Mouse (Mus musculus) neural tube, embryonic 12.5 days (tissue): Measurements from ENCODE around the gene Tubb2b. TPM values are rescaled to one million over a fixed set of nuclear protein-coding genes. Genes with fewer than 3 reads are reported as not detected.
A peak's percentile ranks its signal among the peaks of the same experiment; 100 is the strongest.
"Not testable (repeated sequence)": the region's sequence is repeated elsewhere in the genome, so short reads cannot be mapped to it uniquely, and the experiment has no call there.

Experiments used
- ATAC-seq: fragments of 200-750 bp; cut with Nextera tagmentation; 2 replicates; pipeline ENCODE4 v1.8.0; 2017; ENCODE audit warnings: low read depth, mild to moderate bottlenecking, moderate TSS enrichment, moderate library complexity; ENCODE audit not compliant: low FRiP score
- H3K27ac ChIP-seq: fragments of 300-500 bp; sonication (generic); 2 replicates; pipeline ENCODE4 v1.5.1; 2016
- H3K27me3 ChIP-seq: fragments of 300-500 bp; sonication (generic); replicated peaks from 2 replicates; pipeline ENCODE4 v1.6.1; 2016; ENCODE audit warnings: mild to moderate bottlenecking
- H3K36me3 ChIP-seq: fragments of 300-500 bp; sonication (generic); 2 replicates; pipeline ENCODE4 v1.6.1; 2016; ENCODE audit warnings: mild to moderate bottlenecking
- H3K4me1 ChIP-seq: fragments of 300-500 bp; sonication (generic); 2 replicates; pipeline ENCODE4 v1.6.1; 2016
- H3K4me2 ChIP-seq: fragments of 300-500 bp; sonication (generic); replicated peaks from 2 replicates; pipeline ENCODE4 v1.6.1; 2016; ENCODE audit warnings: mild to moderate bottlenecking
- H3K4me3 ChIP-seq: fragments of 300-500 bp; sonication (generic); 2 replicates; pipeline ENCODE4 v1.5.1; 2016
- H3K9ac ChIP-seq: fragments of 300-500 bp; sonication (generic); 2 replicates; pipeline ENCODE4 v1.6.1; 2016; ENCODE audit warnings: mild to moderate bottlenecking
- H3K9me3 ChIP-seq: fragments of 300-500 bp; sonication (generic); 2 replicates; pipeline ENCODE4 v1.6.1; 2016; ENCODE audit warnings: mild to moderate bottlenecking
- WGBS: fragments of 180-500 bp; shearing (Covaris S2); methylation state at CpG from one replicate; pipeline ENCODE4 v1.1.7; 2016; 5-methylcytosine and 5-hydroxymethylcytosine counted together
- polyA plus RNA-seq: library from polyadenylated mRNA; unstranded; fragments of >200 nt; fragmentation: Nextera tagmentation; extraction: Ambion mirVana; gene quantifications from 2 replicates; pipeline ENCODE4 v1.2.1, GENCODE M21; 2016

The Tubb2b gene
- polyA plus RNA-seq, 1 experiment from 2014 or later, result 425 TPM

GRCm38 (mm10) chr13:34100733-34101132, 29.5 kb downstream of the Tubb2b start:
- Histone ChIP-seq H3K9ac (no peak overlapping the region), H3K27me3 (no peaks in the 10 kb centered on the region), H3K9me3 (no peaks in the 10 kb centered on the region), H3K4me2 (no peak overlapping the region), H3K27ac (no peak overlapping the region), H3K36me3 (no peaks in the 10 kb centered on the region), H3K4me3 (no peak overlapping the region), H3K4me1 (peaks cover 11% of the 10 kb centered on the region)
- WGBS, result 88% methylated on average over 3 of the region's 3 CpGs
- no peak for ATAC-seq

- H3K4me2 ChIP-seq, result no peak overlapping the region
- H3K27ac ChIP-seq, result no peak overlapping the region
- peaks cover 11% of the 10 kb centered on the region for H3K4me1 ChIP-seq
- no peak overlapping the region for H3K4me3 ChIP-seq
- ATAC-seq, result no peak
- no peaks in the 10 kb centered on the region for H3K9me3 ChIP-seq
- WGBS, result 57% methylated on average over 3 of the region's 3 CpGs
- no peaks in the 10 kb centered on the region for H3K27me3 ChIP-seq
- no peaks in the 10 kb centered on the region for H3K36me3 ChIP-seq
- H3K9ac ChIP-seq, result no peak overlapping the region
These were observed 33.2 kb downstream of the Tubb2b start for GRCm38 (mm10) chr13:34097086-34097485.

GRCm38 (mm10) chr13:34096455-34096854, 33.8 kb downstream of the Tubb2b start:
- Histone ChIP-seq H3K27me3 (no peaks in the 10 kb centered on the region), H3K9ac (no peak overlapping the region), H3K4me3 (no peak overlapping the region), H3K4me1 (peaks cover 11% of the 10 kb centered on the region), H3K36me3 (no peaks in the 10 kb centered on the region), H3K4me2 (0 out of 2 replicates have a peak overlapping the region, but pooled peaks have one; percentile 30), H3K27ac (peak overlapping the region; percentile 9; the same call in 1 of the 2 replicates), H3K9me3 (no peaks in the 10 kb centered on the region)
- ATAC-seq, result peak; percentile 59
- WGBS, result 66% methylated on average over 4 of the region's 4 CpGs

GRCm38 (mm10) chr13:34095542-34096435, 34.5 kb downstream of the Tubb2b start:
- no peak overlapping the region for H3K9ac ChIP-seq
- H3K36me3 ChIP-seq, result no peaks in the 10 kb centered on the region
- H3K27ac ChIP-seq, result peak overlapping the region; percentile 9; the same call in 1 of the 2 replicates
- H3K9me3 ChIP-seq, result no peaks in the 10 kb centered on the region
- peak overlapping the region; percentile 30 for H3K4me2 ChIP-seq
- H3K4me3 ChIP-seq, result no peak overlapping the region
- no peaks in the 10 kb centered on the region for H3K27me3 ChIP-seq
- WGBS, result 27% methylated on average over 7 of the region's 7 CpGs
- peak; percentile 94 for ATAC-seq
- H3K4me1 ChIP-seq, result peaks cover 11% of the 10 kb centered on the region

GRCm38 (mm10) chr13:34089358-34089757, 40.9 kb downstream of the Tubb2b start:
- no peak overlapping the region for H3K27ac ChIP-seq
- H3K4me3 ChIP-seq, result no peak overlapping the region
- peaks cover 25% of the 10 kb centered on the region for H3K4me1 ChIP-seq
- no peak overlapping the region; the same call in 1 of the 2 replicates for H3K4me2 ChIP-seq
- 65% methylated on average over 3 of the region's 3 CpGs for WGBS
- no peaks in the 10 kb centered on the region for H3K9me3 ChIP-seq
- no peak overlapping the region for H3K9ac ChIP-seq
- no peaks in the 10 kb centered on the region for H3K27me3 ChIP-seq
- H3K36me3 ChIP-seq, result no peaks in the 10 kb centered on the region
- ATAC-seq, result no peak

- Histone ChIP-seq H3K4me2 (peak overlapping the region; percentile 19; the same call in 1 of the 2 replicates), H3K4me1 (peaks cover 25% of the 10 kb centered on the region), H3K9ac (no peak overlapping the region), H3K9me3 (no peaks in the 10 kb centered on the region), H3K36me3 (no peaks in the 10 kb centered on the region), H3K4me3 (no peak overlapping the region), H3K27me3 (no peaks in the 10 kb centered on the region), H3K27ac (0 out of 2 replicates have a peak overlapping the region, but pooled peaks have one; percentile 20)
- WGBS, result 52% methylated on average over 7 of the region's 7 CpGs
- ATAC-seq, result peak; percentile 81
These were observed 41.4 kb downstream of the Tubb2b start for GRCm38 (mm10) chr13:34088871-34089288.

GRCm38 (mm10) chr13:34088201-34088649, 42.0 kb downstream of the Tubb2b start:
- WGBS, result 64% methylated on average over 5 of the region's 5 CpGs
- not testable (repeated sequence) for H3K9ac ChIP-seq, H3K4me2 ChIP-seq

GRCm38 (mm10) chr13:34087052-34087812, 43.0 kb downstream of the Tubb2b start:
- Histone ChIP-seq H3K4me2 (no peak overlapping the region), H3K9me3 (no peaks in the 10 kb centered on the region), H3K4me1 (peaks cover 25% of the 10 kb centered on the region), H3K4me3 (no peak overlapping the region), H3K27ac (no peak overlapping the region), H3K36me3 (no peaks in the 10 kb centered on the region), H3K9ac (no peak overlapping the region), H3K27me3 (no peaks in the 10 kb centered on the region)
- ATAC-seq, result 0 out of 2 replicates have a peak, but pooled peaks have one; percentile 22
- WGBS, result 50% methylated on average over 7 of the region's 7 CpGs

More at GRCm38 (mm10) chr13:34088201-34088649, 42.0 kb downstream of the Tubb2b start:
- 0 out of 2 replicates have a peak overlapping the region, but pooled peaks have one; percentile 20 for H3K27ac ChIP-seq
- H3K4me3 ChIP-seq, H3K36me3 ChIP-seq, H3K9me3 ChIP-seq, H3K27me3 ChIP-seq: not testable (repeated sequence)
- peak; percentile 52 for ATAC-seq
- peaks cover 25% of the 10 kb centered on the region for H3K4me1 ChIP-seq

- Histone ChIP-seq H3K27me3 (no peaks in the 10 kb centered on the region), H3K36me3 (no peaks in the 10 kb centered on the region), H3K9ac (no peak overlapping the region), H3K4me1 (peaks cover 22% of the 10 kb centered on the region), H3K9me3 (no peaks in the 10 kb centered on the region), H3K27ac (no peak overlapping the region), H3K4me3 (no peak overlapping the region), H3K4me2 (no peak overlapping the region)
- ATAC-seq, result no peak
- WGBS, result 80% methylated on average over 9 of the region's 9 CpGs
These were observed 46.1 kb downstream of the Tubb2b start for GRCm38 (mm10) chr13:34084026-34084750.

- Histone ChIP-seq H3K9ac (no peak overlapping the region), H3K4me3 (no peak overlapping the region), H3K9me3 (no peaks in the 10 kb centered on the region), H3K36me3 (no peaks in the 10 kb centered on the region), H3K27ac (no peak overlapping the region), H3K4me1 (peaks cover 2% of the 10 kb centered on the region; the same call in 1 of the 2 replicates), H3K27me3 (no peaks in the 10 kb centered on the region), H3K4me2 (no peak overlapping the region)
- 68% methylated on average over 4 of the region's 4 CpGs for WGBS
- ATAC-seq, result no peak
These were observed 48.3 kb downstream of the Tubb2b start for GRCm38 (mm10) chr13:34081926-34082325.

GRCm38 (mm10) chr13:34079801-34080200, 50.5 kb downstream of the Tubb2b start:
- H3K36me3 ChIP-seq, result peaks cover 10% of the 10 kb centered on the region
- ATAC-seq, result no peak
- no peak overlapping the region for H3K4me2 ChIP-seq
- no peaks in the 10 kb centered on the region for H3K27me3 ChIP-seq
- no peak overlapping the region for H3K4me3 ChIP-seq
- H3K4me1 ChIP-seq, result peaks cover 15% of the 10 kb centered on the region; the same call in 1 of the 2 replicates
- 92% methylated on average over 3 of the region's 3 CpGs for WGBS
- H3K27ac ChIP-seq, result no peak overlapping the region
- no peak overlapping the region for H3K9ac ChIP-seq
- H3K9me3 ChIP-seq, result no peaks in the 10 kb centered on the region
